Mouse (Mus musculus) lung, postnatal 0 days (tissue): ENCODE data around the gene Pdzd8. TPM values are rescaled to one million over a fixed set of nuclear protein-coding genes. Genes with fewer than 3 reads are reported as not detected.
A peak's percentile ranks its signal among the peaks of the same experiment; 100 is the strongest.

ENCODE experiments used
- ATAC-seq: fragments of 200-750 bp; cut with Nextera tagmentation; 2 replicates; pipeline ENCODE4 v1.8.0; 2017; ENCODE audit warnings: moderate library complexity
- DNase-seq: peaks from one replicate; pipeline ENCODE4 v3.0.0-alpha.2; 2016; ENCODE audit warnings: low spot score
- H3K27ac ChIP-seq: fragments of 300-500 bp; sonication (generic); 2 replicates; pipeline ENCODE4 v1.5.1; 2014; ENCODE audit warnings: antibody characterized with exemption, mild to moderate bottlenecking, low read length, mixed read lengths
- H3K27me3 ChIP-seq: fragments of 300-500 bp; sonication (generic); replicated peaks from 2 replicates; pipeline ENCODE4 v1.6.1; 2014; ENCODE audit warnings: low read length, mixed read lengths; ENCODE audit not compliant: insufficient read depth
- H3K36me3 ChIP-seq: fragments of 300-500 bp; sonication (generic); 2 replicates; pipeline ENCODE4 v1.6.1; 2014; ENCODE audit warnings: low read length, mixed read lengths; ENCODE audit not compliant: insufficient read depth
- H3K4me1 ChIP-seq: fragments of 300-500 bp; sonication (generic); 2 replicates; pipeline ENCODE4 v1.6.1; 2014; ENCODE audit warnings: antibody characterized with exemption, low read depth, low read length, mixed read lengths; ENCODE audit not compliant: insufficient read depth
- H3K4me2 ChIP-seq: fragments of 300-500 bp; sonication (generic); replicated peaks from 2 replicates; pipeline ENCODE4 v1.6.1; 2014; ENCODE audit warnings: low read depth, mild to moderate bottlenecking, low read length, moderate library complexity, mixed read lengths
- H3K4me3 ChIP-seq: fragments of 300-500 bp; sonication (generic); 2 replicates; pipeline ENCODE4 v1.5.1; 2014; ENCODE audit warnings: low read depth, low read length
- H3K9ac ChIP-seq: fragments of 300-500 bp; sonication (generic); replicated peaks from 2 replicates; pipeline ENCODE4 v1.6.1; 2014; ENCODE audit warnings: low read depth, mild to moderate bottlenecking
- H3K9me3 ChIP-seq: fragments of 300-500 bp; sonication (generic); 2 replicates; pipeline ENCODE4 v1.6.1; 2016; ENCODE audit warnings: low read length, mixed read lengths
- CTCF ChIP-seq: IDR thresholded peaks from 2 replicates; pipeline ENCODE4 v1.5.1; 2016; ENCODE audit warnings: antibody characterized with exemption, mild to moderate bottlenecking
- EP300 ChIP-seq: IDR thresholded peaks from 2 replicates; pipeline ENCODE4 v1.6.1; 2016; ENCODE audit warnings: antibody characterized with exemption, mild to moderate bottlenecking, control low read depth
- WGBS: fragments of 180-500 bp; shearing (Covaris S2); extraction: QIAGEN DNeasy Blood & Tissue Kit; methylation state at CpG from one replicate; pipeline ENCODE4 v1.1.7; 2014; 5-methylcytosine and 5-hydroxymethylcytosine counted together
- polyA plus RNA-seq: library from polyadenylated mRNA; unstranded; fragments of >200 nt; fragmentation: Nextera tagmentation; extraction: Ambion mirVana; gene quantifications from 2 replicates; pipeline ENCODE4 v1.2.1, GENCODE M21; 2015

Pdzd8 gene
- polyA plus RNA-seq = 6.3 and 6.8 TPM in 2 replicates

DNA sequence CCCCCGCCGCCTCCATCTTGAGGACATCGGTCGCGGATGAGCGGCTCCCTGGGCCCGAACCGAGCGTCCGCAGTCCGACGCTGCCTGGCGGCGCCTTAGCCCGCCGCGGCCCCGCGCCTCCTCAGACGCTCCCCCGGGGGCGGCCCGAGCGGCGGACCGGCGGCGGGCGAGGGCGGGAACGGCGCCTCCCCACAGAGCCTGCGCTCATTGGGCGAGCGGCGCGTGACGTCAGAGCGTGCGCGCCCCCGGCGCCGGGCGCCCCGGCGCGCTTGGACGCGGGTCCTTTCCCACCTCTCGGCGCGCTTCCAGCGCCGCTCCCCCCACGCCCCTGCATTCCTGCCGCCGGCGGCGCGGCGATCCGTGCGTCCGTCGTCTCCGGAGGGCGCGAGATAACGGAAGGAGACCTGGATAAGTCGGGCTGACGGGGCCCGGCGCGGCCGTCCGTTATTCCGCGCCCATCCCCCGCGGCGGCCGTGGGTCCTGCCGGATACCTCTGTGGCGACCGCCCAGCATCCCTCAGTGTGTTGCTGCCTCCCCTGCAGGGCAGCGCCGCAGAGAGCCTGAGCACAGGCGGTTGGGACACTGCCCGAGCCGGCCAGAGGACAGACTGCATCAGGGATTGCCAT, at the start of gene Pdzd8:
Gene Pdzd8, minus strand, starts transcription at position 123 of the 626 bp plus-strand sequence.
- Histone ChIP-seq H3K9ac (peak within 1 kb of the TSS; percentile 84), H3K4me1 (peaks cover 16% of the 10 kb centered on the region; the same call in 1 of the 2 replicates), H3K9me3 (no peaks in the 10 kb centered on the region), H3K4me2 (peak within 1 kb of the TSS; percentile 89), H3K27ac (peak within 1 kb of the TSS; percentile 92), H3K36me3 (no peaks in the 10 kb centered on the region), H3K27me3 (no peaks in the 10 kb centered on the region), H3K4me3 (peak within 1 kb of the TSS; percentile 93)
- ATAC-seq (peak; percentile 97), DNase-seq (peak; percentile 94)
- TF ChIP-seq CTCF = peak; percentile 33; the same call in 1 of the 2 replicates
- no peak for TF ChIP-seq EP300
- 1% methylated on average over 75 of the region's 91 CpGs for WGBS

DNA sequence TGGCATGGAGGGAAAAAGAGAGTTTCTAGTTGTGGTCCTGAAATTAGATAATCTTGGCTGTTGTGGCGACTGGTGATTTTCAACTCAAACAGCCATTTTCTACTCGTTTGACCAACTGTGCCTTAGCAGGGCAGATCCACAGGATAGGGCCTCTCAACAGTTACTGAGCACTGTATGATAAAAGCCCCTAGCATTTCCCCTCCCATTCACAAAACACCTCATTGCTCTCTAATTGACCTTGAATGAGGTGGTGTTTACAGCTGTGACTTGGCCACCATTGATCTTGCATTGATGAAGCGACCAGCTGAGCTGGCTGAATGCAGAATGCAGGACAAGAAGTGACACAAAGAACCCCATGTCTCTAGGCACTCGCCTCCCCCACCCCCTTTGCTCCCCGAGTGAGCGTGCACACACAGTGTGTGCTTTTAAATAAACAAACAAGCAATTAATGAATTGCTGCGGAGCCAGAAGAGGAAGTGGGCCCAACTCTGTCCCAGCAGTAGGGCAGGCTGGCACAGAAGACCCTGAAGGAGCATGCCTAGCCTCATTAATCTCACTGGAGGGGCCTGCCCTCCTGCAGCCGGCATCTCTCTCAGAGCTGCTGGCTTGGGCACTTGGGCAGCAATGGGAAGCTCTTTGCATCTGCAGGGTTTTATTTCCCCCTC, 48.3 kb upstream of the Pdzd8 start:
- Histone ChIP-seq H3K4me1 (no peaks in the 10 kb centered on the region), H3K4me3 (no peak overlapping the region), H3K9me3 (no peaks in the 10 kb centered on the region), H3K36me3 (no peaks in the 10 kb centered on the region), H3K27ac (no peak overlapping the region), H3K27me3 (no peaks in the 10 kb centered on the region), H3K9ac (no peak overlapping the region), H3K4me2 (no peak overlapping the region)
- DNase-seq (no peak), ATAC-seq (no peak)
- WGBS = 22% methylated on average over 8 of the region's 8 CpGs
- TF ChIP-seq CTCF (no peak), EP300 (no peak)

DNA sequence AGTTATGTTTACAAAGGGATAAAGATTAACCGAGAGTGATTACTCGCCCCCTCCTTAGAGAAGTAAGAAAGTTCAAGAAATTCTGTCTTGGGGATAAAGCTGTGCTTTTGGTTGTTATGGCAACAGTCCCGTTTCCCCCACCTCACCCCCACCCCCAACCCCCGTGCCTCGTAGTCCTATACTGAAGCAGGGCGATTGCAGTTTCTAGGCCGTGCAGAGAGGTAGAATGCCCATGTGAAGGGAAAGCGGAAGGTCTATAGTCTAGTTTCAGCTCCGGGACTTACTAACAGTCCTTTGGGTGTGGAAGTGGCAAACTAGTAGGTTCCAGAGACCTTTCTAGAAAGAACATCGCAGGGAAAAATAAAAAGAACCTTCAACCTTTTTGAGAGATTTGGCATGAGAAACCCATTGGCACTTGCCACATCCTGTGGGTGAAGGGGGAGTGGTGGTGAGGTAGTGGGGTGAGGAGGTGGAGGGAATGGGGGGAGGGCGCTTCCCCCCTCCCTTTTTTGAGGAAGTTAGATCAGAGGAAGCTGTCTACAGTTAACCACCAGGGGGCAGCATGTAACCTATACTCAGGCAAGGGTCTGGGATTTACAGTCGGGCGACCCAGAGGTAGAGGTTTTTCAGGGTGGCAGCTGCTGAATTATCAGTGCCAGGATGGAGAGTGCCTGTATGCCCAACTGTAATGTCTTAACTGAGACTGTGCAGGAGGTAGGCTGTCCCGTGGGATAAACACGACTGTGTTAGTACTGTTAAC, 43.4 kb upstream of the Pdzd8 start:
- TF ChIP-seq EP300 (no peak), CTCF (peak; percentile 75)
- Histone ChIP-seq H3K4me1 (no peaks in the 10 kb centered on the region), H3K4me2 (peak overlapping the region; percentile 33), H3K27ac (no peak overlapping the region), H3K27me3 (no peaks in the 10 kb centered on the region), H3K9ac (no peak overlapping the region), H3K36me3 (no peaks in the 10 kb centered on the region), H3K9me3 (no peaks in the 10 kb centered on the region), H3K4me3 (no peak overlapping the region)
- 10% methylated on average over 15 of the region's 15 CpGs for WGBS
- DNase-seq (peak; percentile 80), ATAC-seq (peak; percentile 48; the same call in 1 of the 2 replicates)

DNA sequence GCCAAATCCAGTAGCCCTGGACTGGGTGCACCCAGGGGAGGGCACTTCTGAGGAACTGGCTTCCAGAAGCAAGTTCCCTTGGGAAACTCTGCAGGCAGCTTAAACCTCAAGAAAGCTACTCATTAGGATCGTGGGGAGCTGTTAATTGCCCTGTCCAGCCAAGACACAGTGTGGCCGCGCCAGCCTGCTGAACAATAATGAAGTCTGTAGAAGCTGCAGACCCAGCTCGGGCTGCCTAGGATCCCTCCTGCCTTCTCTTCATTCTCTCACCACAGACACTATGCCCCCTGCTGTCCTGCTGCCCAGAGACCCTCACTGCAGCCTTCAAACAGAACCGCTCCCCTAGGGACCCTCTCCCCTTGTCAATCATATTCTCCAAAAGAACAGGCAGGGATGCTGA, 42.8 kb upstream of the Pdzd8 start:
- no peaks in the 10 kb centered on the region for H3K36me3 ChIP-seq
- TF ChIP-seq CTCF (no peak), EP300 (no peak)
- H3K9me3 ChIP-seq = no peaks in the 10 kb centered on the region
- no peak overlapping the region for H3K9ac ChIP-seq
- 28% methylated on average over 5 of the region's 5 CpGs for WGBS
- DNase-seq (no peak), ATAC-seq (no peak)
- no peak overlapping the region for H3K27ac ChIP-seq
- H3K4me1 ChIP-seq = no peaks in the 10 kb centered on the region
- no peak overlapping the region for H3K4me2 ChIP-seq
- no peaks in the 10 kb centered on the region for H3K27me3 ChIP-seq
- H3K4me3 ChIP-seq = no peak overlapping the region

DNA sequence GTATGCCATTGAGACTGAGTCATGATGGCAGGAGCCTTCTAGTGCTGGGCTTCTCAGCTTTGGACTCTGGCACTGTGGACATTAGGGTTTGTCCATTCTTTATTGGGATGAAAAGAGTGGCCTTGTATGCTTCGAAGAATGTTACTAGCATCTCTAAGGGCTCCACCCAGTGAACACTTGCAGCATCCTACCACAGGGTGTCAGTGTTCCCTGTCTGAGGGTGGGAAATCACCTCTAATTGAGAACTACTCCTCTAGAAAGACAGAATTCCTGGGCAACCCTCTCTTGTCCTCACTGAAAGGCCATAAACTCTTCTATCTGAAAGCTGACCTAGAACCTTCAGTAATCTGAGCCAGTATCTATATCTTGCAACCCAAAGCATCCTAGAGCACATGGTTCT, 41.6 kb upstream of the Pdzd8 start:
- H3K27me3 ChIP-seq = no peaks in the 10 kb centered on the region
- no peak overlapping the region for H3K4me3 ChIP-seq
- H3K9me3 ChIP-seq = no peaks in the 10 kb centered on the region
- ATAC-seq (no peak), DNase-seq (no peak)
- H3K9ac ChIP-seq = no peak overlapping the region
- 48% methylated on average over 1 of the region's 1 CpGs for WGBS
- TF ChIP-seq CTCF (peak; percentile 68), EP300 (no peak)
- no peaks in the 10 kb centered on the region for H3K36me3 ChIP-seq
- no peak overlapping the region for H3K27ac ChIP-seq
- H3K4me1 ChIP-seq = no peaks in the 10 kb centered on the region
- H3K4me2 ChIP-seq = no peak overlapping the region
